Mouse (Mus musculus): Measurements from ENCODE around the gene Prr5.

GRCm38 (mm10) chr15:84705351-84705901, 36.0 kb downstream of the Prr5 start:
- TF ChIP-seq POLR2A (IDR thresholded peaks at IDR 0.05; ENCODE audit: extremely low read depth, insufficient read depth, low read length): no peak
- no peak for TF ChIP-seq CTCF (IDR thresholded peaks at IDR 0.05; ENCODE audit: low read depth, low read length)

Measured in liver, adult 2 months (tissue).